9 mouse cellular contexts compared by ENCODE assay signal in genomic region chr19:32792610-32793009, GRCm38 (mm10). TPM values are rescaled to one million over a fixed set of nuclear protein-coding genes. Genes with fewer than 3 reads are reported as not detected.
DNase-seq lines count a peak whose midpoint lies in the region; ATAC-seq and TF ChIP-seq lines count a peak whose summit lies in the region.
"Had no signal": no experiment of that assay in that cellular context is flagged by ENCODE, and none has a peak within 500 bp of the region (broad histone marks: within the 10 kb centered on the region; RNA-seq: fewer than 3 reads in every experiment).

No protein-coding gene starts in this region.

- no peaks in the 10 kb centered on the region for H3K9me3 ChIP-seq in forebrain, embryonic 12.5 days
- H3K9me3 ChIP-seq in midbrain, postnatal 0 days (ENCODE audit: low read length), result no peaks in the 10 kb centered on the region
- H3K9me3 ChIP-seq: G1E had no signal

- WGBS in forebrain, embryonic 12.5 days, result 35% methylated on average over 6 of the region's 6 CpGs
- WGBS in midbrain, postnatal 0 days, result 19% methylated on average over 6 of the region's 6 CpGs

- ATAC-seq in forebrain, embryonic 12.5 days (ENCODE audit: low FRiP score), result peak; percentile 75; the same call in 1 of the 2 replicates
- ATAC-seq in midbrain, postnatal 0 days (ENCODE audit: low FRiP score), result no peak
- ATAC-seq in megakaryocyte, adult 5-6 weeks (ENCODE audit: poor library complexity, severe bottlenecking), result no peak

- peak; percentile 10 to 62 for DNase-seq in layer of hippocampus, adult 18-20 months (ENCODE audit: low spot score in 2 of 2)
- no peak for DNase-seq in layer of hippocampus, adult 9-10 months (ENCODE audit: low spot score)
- DNase-seq in adrenal gland, adult 2 months, result peak; percentile 82
- DNase-seq in heart, postnatal 14 days, result peak; percentile 65 to 68
- peak; percentile 17 to 33 for DNase-seq in layer of hippocampus, adult 8-10 months (ENCODE audit: low spot score in 2 of 2)
- DNase-seq in midbrain, postnatal 0 days (ENCODE audit: low spot score), result peak; percentile 83

- H3K4me3 ChIP-seq in forebrain, embryonic 12.5 days (replicated peaks), result no peak overlapping the region
- H3K4me3 ChIP-seq in midbrain, postnatal 0 days (ENCODE audit: low read depth, low read length), result no peak overlapping the region

- no peak overlapping the region for H3K4me2 ChIP-seq in forebrain, embryonic 12.5 days
- H3K4me2 ChIP-seq in midbrain, postnatal 0 days (ENCODE audit: low read depth, low read length, poor library complexity, severe bottlenecking), result no peak overlapping the region

- no peak for TF ChIP-seq CTCF in midbrain, postnatal 0 days (IDR thresholded peaks at IDR 0.05)

- H3K27ac ChIP-seq in forebrain, embryonic 12.5 days, result no peak overlapping the region
- no peak overlapping the region for H3K27ac ChIP-seq in midbrain, postnatal 0 days (ENCODE audit: low read depth, low read length)

- H3K4me1 ChIP-seq in forebrain, embryonic 12.5 days, result peaks cover 34% of the 10 kb centered on the region
- peaks cover 5% of the 10 kb centered on the region; the same call in 1 of the 2 replicates for H3K4me1 ChIP-seq in midbrain, postnatal 0 days (ENCODE audit: insufficient read depth, low read length)

- H3K9ac ChIP-seq in forebrain, embryonic 12.5 days, result no peak overlapping the region
- no peak overlapping the region for H3K9ac ChIP-seq in midbrain, postnatal 0 days (replicated peaks; ENCODE audit: low read length, poor library complexity, severe bottlenecking)

- no peaks in the 10 kb centered on the region for H3K36me3 ChIP-seq in forebrain, embryonic 12.5 days (replicated peaks)
- no peaks in the 10 kb centered on the region for H3K36me3 ChIP-seq in midbrain, postnatal 0 days (ENCODE audit: insufficient read depth, low read length)

- no peaks in the 10 kb centered on the region for H3K27me3 ChIP-seq in forebrain, embryonic 12.5 days
- H3K27me3 ChIP-seq in midbrain, postnatal 0 days (ENCODE audit: insufficient read depth, low read length), result no peaks in the 10 kb centered on the region

- intact Hi-C loops in heart, postnatal 14 days (cut with DNase I), result no loop called here

RNA-seq across cellular contexts. Expression of gene Pten, which starts 35.3 kb away (rescaled TPM):
- 100 to 1,000 TPM; 110 to 112 TPM for total RNA-seq in layer of hippocampus, adult 18-20 months (2021)
- total RNA-seq in adrenal gland, adult 2 months (2021), result 10 to 100 TPM; 71.3 to 76.2 TPM
- 25.5 and 38.3 TPM in 2 replicates for polyA plus RNA-seq in adrenal gland, adult 2 months (2012; rRNA removed)
- 14.0 and 14.3 TPM in 2 replicates for polyA plus RNA-seq in forebrain, embryonic 12.5 days (2016; fragmentation: Nextera tagmentation; extraction: Ambion mirVana)
- 10 to 100 TPM; 65.4 to 66.3 TPM for total RNA-seq in heart, postnatal 14 days (2021)
- total RNA-seq in layer of hippocampus, adult 8-10 months (2022), result 100 to 1,000 TPM; 105 to 119 (median 113) TPM
- total RNA-seq in midbrain, postnatal 0 days (2014; rRNA removed), result 117 and 171 TPM in 2 replicates
- polyA plus RNA-seq in midbrain, postnatal 0 days (2015; fragmentation: Nextera tagmentation; extraction: Ambion mirVana), result 12.6 and 14.0 TPM in 2 replicates
- total RNA-seq in megakaryocyte, adult 5-6 weeks (2015), result 110 and 114 TPM in 2 replicates
- total RNA-seq in megakaryocyte, adult 5-6 weeks (2017), result 110 and 133 TPM in 2 replicates

RNA-seq across cellular contexts. Expression of gene Atad1, which starts 53.0 kb away (rescaled TPM):
- 100 to 1,000 TPM in 1 of 2 experiments, 10 to 100 TPM in 1; 86.5 to 103 TPM for total RNA-seq in layer of hippocampus, adult 18-20 months (2021)
- total RNA-seq in adrenal gland, adult 2 months (2021), result 10 to 100 TPM; 79.1 to 86.3 TPM
- polyA plus RNA-seq in adrenal gland, adult 2 months (2012; rRNA removed), result 1.6 and 2.0 TPM in 2 replicates
- polyA plus RNA-seq in forebrain, embryonic 12.5 days (2016; fragmentation: Nextera tagmentation; extraction: Ambion mirVana), result 98.4 and 98.9 TPM in 2 replicates
- 10 to 100 TPM; 68.7 to 72.1 TPM for total RNA-seq in heart, postnatal 14 days (2021)
- 100 to 1,000 TPM in 1 of 4 experiments, 10 to 100 TPM in 3; 89.9 to 100 (median 92.7) TPM for total RNA-seq in layer of hippocampus, adult 8-10 months (2022)
- total RNA-seq in midbrain, postnatal 0 days (2014; rRNA removed), result 89.3 and 147 TPM in 2 replicates
- polyA plus RNA-seq in midbrain, postnatal 0 days (2015; fragmentation: Nextera tagmentation; extraction: Ambion mirVana), result 107 and 108 TPM in 2 replicates
- total RNA-seq in megakaryocyte, adult 5-6 weeks (2015), result 58.6 and 66.9 TPM in 2 replicates
- total RNA-seq in megakaryocyte, adult 5-6 weeks (2017), result 45.1 and 49.3 TPM in 2 replicates
